Comparison of ENCODE assay signal across 10 mouse cellular contexts in the genomic region with DNA sequence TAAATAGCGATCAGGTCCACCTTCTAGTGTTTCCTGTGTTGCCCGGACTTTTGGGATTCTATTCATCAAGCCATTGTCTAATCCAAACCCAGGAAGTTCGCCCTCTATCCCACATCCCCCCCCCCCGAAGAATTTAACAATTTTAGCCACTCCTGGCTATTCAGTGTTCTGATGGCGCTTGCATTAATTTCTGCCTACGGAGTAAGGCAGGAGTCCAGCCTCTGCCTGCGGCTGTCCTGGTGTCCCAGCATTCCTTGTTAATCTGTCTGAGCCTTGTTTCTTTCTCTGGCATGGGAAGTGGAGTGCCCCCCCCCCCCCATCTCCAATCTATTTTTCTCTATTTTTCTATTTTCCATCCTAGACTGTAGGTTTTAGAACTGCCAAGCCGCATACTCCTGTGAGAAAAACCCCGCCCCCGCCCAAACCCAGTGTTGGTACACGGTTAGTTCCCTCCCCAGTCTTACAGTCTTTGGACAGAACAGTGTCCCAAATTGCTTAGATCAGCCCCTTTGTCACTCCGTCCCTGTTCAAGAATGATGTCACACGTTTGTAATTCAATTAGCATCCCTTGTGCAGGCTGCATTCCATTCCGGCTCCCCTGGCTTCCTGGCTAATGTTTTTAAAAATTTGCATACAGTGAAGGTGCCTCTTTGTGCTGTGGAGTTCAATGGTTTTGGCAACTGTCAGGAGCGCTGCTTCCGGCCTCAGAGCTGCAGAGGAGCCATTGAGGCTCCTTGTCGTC. TPM values are rescaled to one million over a fixed set of nuclear protein-coding genes. Genes with fewer than 3 reads are reported as not detected.
DNase-seq lines count a peak whose midpoint lies in the region; ATAC-seq and TF ChIP-seq lines count a peak whose summit lies in the region.
"Had no signal": no experiment of that assay in that cellular context is flagged by ENCODE, and none has a peak within 500 bp of the region (broad histone marks: within the 10 kb centered on the region; RNA-seq: fewer than 3 reads in every experiment).

No protein-coding gene starts in this region.

- H3K27ac ChIP-seq in embryonic facial prominence, embryonic 10.5 days (replicated peaks), result peak overlapping the region; percentile 57
- peak overlapping the region; percentile 30 for H3K27ac ChIP-seq in hindbrain, embryonic 16.5 days (ENCODE audit: low read depth, low read length)
- peak overlapping the region; percentile 85 for H3K27ac ChIP-seq in midbrain, embryonic 10.5 days (replicated peaks)
- H3K27ac ChIP-seq in thymus, adult 2 months (ENCODE audit: control insufficient read depth, insufficient read depth, low read length), result no peak overlapping the region
- H3K27ac ChIP-seq: macrophage had no signal

- peaks cover 7% of the 10 kb centered on the region; the same call in 1 of the 2 replicates for H3K4me1 ChIP-seq in embryonic facial prominence, embryonic 10.5 days
- peaks cover 6% of the 10 kb centered on the region for H3K4me1 ChIP-seq in hindbrain, embryonic 16.5 days (ENCODE audit: control insufficient read depth, insufficient read depth, low read depth, low read length)
- peaks cover 14% of the 10 kb centered on the region for H3K4me1 ChIP-seq in midbrain, embryonic 10.5 days
- no peaks in the 10 kb centered on the region for H3K4me1 ChIP-seq in thymus, adult 2 months (replicated peaks; ENCODE audit: control insufficient read depth, insufficient read depth, low read length)

- DNase-seq in layer of hippocampus, adult 11-12 months (ENCODE audit: low spot score), result peak; percentile 50
- DNase-seq in layer of hippocampus, adult 9-10 months (ENCODE audit: low spot score), result no peak
- DNase-seq in embryonic facial prominence, embryonic 10.5 days (ENCODE audit: low spot score), result no peak
- peak; percentile 69 for DNase-seq in midbrain, embryonic 10.5 days (ENCODE audit: low spot score)
- DNase-seq in thymus, adult 2 months, result no peak
- no peak for DNase-seq in adrenal gland, postnatal 36 days

- H3K36me3 ChIP-seq in embryonic facial prominence, embryonic 10.5 days (replicated peaks), result no peaks in the 10 kb centered on the region
- no peaks in the 10 kb centered on the region for H3K36me3 ChIP-seq in hindbrain, embryonic 16.5 days (ENCODE audit: control insufficient read depth, insufficient read depth, low read length)
- no peaks in the 10 kb centered on the region for H3K36me3 ChIP-seq in midbrain, embryonic 10.5 days
- H3K36me3 ChIP-seq in thymus, adult 2 months (ENCODE audit: control insufficient read depth, insufficient read depth, low read length), result no peaks in the 10 kb centered on the region

- no peaks in the 10 kb centered on the region for H3K27me3 ChIP-seq in embryonic facial prominence, embryonic 10.5 days (replicated peaks; ENCODE audit: low read depth, poor library complexity, severe bottlenecking)
- no peaks in the 10 kb centered on the region for H3K27me3 ChIP-seq in hindbrain, embryonic 16.5 days (replicated peaks; ENCODE audit: control insufficient read depth, insufficient read depth, low read length)
- no peaks in the 10 kb centered on the region for H3K27me3 ChIP-seq in midbrain, embryonic 10.5 days (ENCODE audit: low read depth, poor library complexity, severe bottlenecking)
- H3K27me3 ChIP-seq in thymus, adult 2 months (ENCODE audit: control insufficient read depth, insufficient read depth, low read length), result no peaks in the 10 kb centered on the region

- H3K9ac ChIP-seq in hindbrain, embryonic 16.5 days (ENCODE audit: low read depth, low read length), result peak overlapping the region; percentile 47

- H3K4me3 ChIP-seq in embryonic facial prominence, embryonic 10.5 days, result no peak overlapping the region
- H3K4me3 ChIP-seq in hindbrain, embryonic 16.5 days (ENCODE audit: low read length), result no peak overlapping the region; the same call in 1 of the 2 replicates
- H3K4me3 ChIP-seq in midbrain, embryonic 10.5 days, result peak overlapping the region; percentile 29
- no peak overlapping the region for H3K4me3 ChIP-seq in thymus, adult 2 months (ENCODE audit: control insufficient read depth, insufficient read depth, low read length)

- H3K4me2 ChIP-seq in hindbrain, embryonic 16.5 days (ENCODE audit: low read length), result peak overlapping the region; percentile 38

- no peaks in the 10 kb centered on the region for H3K9me3 ChIP-seq in embryonic facial prominence, embryonic 10.5 days
- no peaks in the 10 kb centered on the region for H3K9me3 ChIP-seq in hindbrain, embryonic 16.5 days (ENCODE audit: control insufficient read depth, low read length)
- 0 out of 2 replicates have a peak, but pooled peaks cover 5% of the 10 kb centered on the region for H3K9me3 ChIP-seq in midbrain, embryonic 10.5 days (replicated peaks)

- 44% methylated on average over 17 of the region's 17 CpGs for WGBS in embryonic facial prominence, embryonic 10.5 days
- WGBS in hindbrain, embryonic 16.5 days, result 8% methylated on average over 17 of the region's 17 CpGs
- WGBS in midbrain, embryonic 10.5 days, result 31% methylated on average over 17 of the region's 17 CpGs
- 72% methylated on average over 17 of the region's 17 CpGs for WGBS in thymus, adult 2 months

- no peak for TF ChIP-seq CTCF in thymus, adult 2 months (IDR thresholded peaks at IDR 0.05; ENCODE audit: borderline replicate concordance, control insufficient read depth, extremely low read depth, insufficient read depth, low read length, poor library complexity)

- ATAC-seq in hindbrain, embryonic 16.5 days, result peak; percentile 95
- ATAC-seq in monocyte, adult 5-6 weeks (replicated peaks; ENCODE audit: insufficient number of reproducible peaks, low FRiP score, low TSS enrichment, poor library complexity, severe bottlenecking), result no peak

- no peak for TF ChIP-seq POLR2A in thymus, adult 2 months (IDR thresholded peaks at IDR 0.05; ENCODE audit: control insufficient read depth, extremely low read depth, insufficient read depth, low read length, poor library complexity)

RNA-seq across cellular contexts. Expression of a gene that starts 15.4 kb away (rescaled TPM):
- not detected in 2 replicates for polyA plus RNA-seq in embryonic facial prominence, embryonic 10.5 days (2016; fragmentation: Nextera tagmentation; extraction: Ambion mirVana)
- 0.36 TPM in 1 of 2 replicates, not detected in the other for polyA plus RNA-seq in hindbrain, embryonic 16.5 days (2015; fragmentation: Nextera tagmentation; extraction: Ambion mirVana)
- 0.62 and 0.63 TPM in 2 replicates for polyA plus RNA-seq in midbrain, embryonic 10.5 days (2016; fragmentation: Nextera tagmentation; extraction: Ambion mirVana)
- not detected in 3 replicates for total RNA-seq in monocyte, adult 5-6 weeks (2017)
- 2.7 TPM in 2 replicates for polyA plus RNA-seq in thymus, adult 2 months (2012; rRNA removed)
- not detected for total RNA-seq in adrenal gland, postnatal 36 days (2021)
- total RNA-seq: hematopoietic stem cell, adult 5-6 weeks had no signal
- polyA plus RNA-seq: macrophage had no signal

RNA-seq across cellular contexts. Expression of a gene that starts 44.1 kb away (rescaled TPM):
- polyA plus RNA-seq in embryonic facial prominence, embryonic 10.5 days (2016; fragmentation: Nextera tagmentation; extraction: Ambion mirVana), result 15.7 and 16.8 TPM in 2 replicates
- 27.6 and 30.3 TPM in 2 replicates for polyA plus RNA-seq in hindbrain, embryonic 16.5 days (2015; fragmentation: Nextera tagmentation; extraction: Ambion mirVana)
- 14.7 and 16.1 TPM in 2 replicates for polyA plus RNA-seq in midbrain, embryonic 10.5 days (2016; fragmentation: Nextera tagmentation; extraction: Ambion mirVana)
- total RNA-seq in monocyte, adult 5-6 weeks (2017), result 30.8 to 35.1 TPM (median 32.4 TPM) in 3 replicates
- 24.0 and 28.7 TPM in 2 replicates for polyA plus RNA-seq in thymus, adult 2 months (2012; rRNA removed)
- total RNA-seq in adrenal gland, postnatal 36 days (2021), result 10 to 100 TPM in 1 of 2 experiments, 1 to 10 TPM in 1; 6.9 to 10.1 TPM

RNA-seq across cellular contexts. Expression of a gene that starts 57.6 kb away (rescaled TPM):
- polyA plus RNA-seq in embryonic facial prominence, embryonic 10.5 days (2016; fragmentation: Nextera tagmentation; extraction: Ambion mirVana), result 11.7 and 14.9 TPM in 2 replicates
- polyA plus RNA-seq in hindbrain, embryonic 16.5 days (2015; fragmentation: Nextera tagmentation; extraction: Ambion mirVana), result 27.1 and 30.2 TPM in 2 replicates
- polyA plus RNA-seq in midbrain, embryonic 10.5 days (2016; fragmentation: Nextera tagmentation; extraction: Ambion mirVana), result 43.7 and 50.8 TPM in 2 replicates
- 274 to 469 TPM (median 297 TPM) in 3 replicates for total RNA-seq in monocyte, adult 5-6 weeks (2017)
- polyA plus RNA-seq in thymus, adult 2 months (2012; rRNA removed), result 141 and 171 TPM in 2 replicates
- total RNA-seq in adrenal gland, postnatal 36 days (2021), result 10 to 100 TPM in 1 of 2 experiments, 1 to 10 TPM in 1; 9.6 to 12.7 TPM

Comparison
In these comparisons a context has a peak if more than half of its experiments do, and no peak if none do; other contexts are left out.
1. DNase-seq: peak in layer of hippocampus, adult 11-12 months (single experiment) and midbrain, embryonic 10.5 days (single experiment); none in layer of hippocampus, adult 9-10 months (single experiment), embryonic facial prominence, embryonic 10.5 days (single experiment), thymus, adult 2 months (single experiment) and adrenal gland, postnatal 36 days (0 of 2).